Mouse (Mus musculus): ENCODE data around the gene Hbs1l.

Gene Hbs1l

DNA sequence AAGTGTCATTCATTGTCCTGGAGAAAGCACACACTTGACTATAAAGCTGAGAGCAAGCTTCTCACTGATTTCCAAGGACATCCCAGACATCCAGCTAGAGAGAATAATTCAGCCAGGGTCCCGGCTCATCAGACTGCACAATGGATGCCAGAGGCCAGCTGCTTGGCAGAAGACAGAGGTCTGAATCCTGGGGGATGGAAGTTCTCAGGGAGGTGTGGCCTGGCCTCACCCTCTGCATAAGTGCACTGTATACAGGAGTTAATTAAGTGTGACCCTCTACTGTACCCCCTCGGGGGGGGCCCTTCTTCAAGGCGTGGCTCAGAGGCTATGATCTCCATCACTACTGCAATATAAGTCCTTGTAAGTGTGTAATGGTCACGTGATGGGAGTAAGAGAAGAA, 105.5 kb downstream of the Hbs1l start:
- DNase-seq (ENCODE audit: low read depth, low spot score): no peak

- DNase-seq (ENCODE audit: low read depth, low spot score): no peak
Observed at GRCm38 (mm10) chr10:21404822-21405221, 109.0 kb downstream of the Hbs1l start.

- no peak for DNase-seq (ENCODE audit: low read depth, low spot score)
Observed at GRCm38 (mm10) chr10:21405707-21406534, 110.1 kb downstream of the Hbs1l start.

DNA sequence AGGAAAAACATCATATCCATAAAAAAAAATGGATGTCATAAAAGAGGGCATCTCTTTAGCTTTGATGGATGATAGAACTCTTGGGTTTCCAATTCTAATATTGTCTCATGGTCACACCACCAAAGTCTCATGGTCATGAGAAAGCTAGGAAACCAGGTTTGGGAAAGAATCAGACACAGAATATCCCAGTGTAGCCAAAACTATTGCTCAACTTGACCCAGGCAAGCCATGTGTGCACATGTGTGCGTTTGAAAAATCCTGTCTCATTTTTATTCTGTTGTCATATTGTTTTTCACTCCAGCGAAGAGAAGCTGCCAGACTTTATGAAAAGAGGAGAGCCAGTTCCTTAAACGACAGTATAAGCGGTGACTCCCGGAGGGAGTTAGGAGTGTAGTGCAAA, 114.9 kb downstream of the Hbs1l start:
- DNase-seq (ENCODE audit: low read depth, low spot score): no peak

- no peak for DNase-seq (ENCODE audit: low read depth, low spot score)
Observed at GRCm38 (mm10) chr10:21411621-21412205, 115.9 kb downstream of the Hbs1l start.

GRCm38 (mm10) chr10:21415031-21415430, 119.3 kb downstream of the Hbs1l start:
- no peak for DNase-seq (ENCODE audit: low read depth, low spot score)

DNA sequence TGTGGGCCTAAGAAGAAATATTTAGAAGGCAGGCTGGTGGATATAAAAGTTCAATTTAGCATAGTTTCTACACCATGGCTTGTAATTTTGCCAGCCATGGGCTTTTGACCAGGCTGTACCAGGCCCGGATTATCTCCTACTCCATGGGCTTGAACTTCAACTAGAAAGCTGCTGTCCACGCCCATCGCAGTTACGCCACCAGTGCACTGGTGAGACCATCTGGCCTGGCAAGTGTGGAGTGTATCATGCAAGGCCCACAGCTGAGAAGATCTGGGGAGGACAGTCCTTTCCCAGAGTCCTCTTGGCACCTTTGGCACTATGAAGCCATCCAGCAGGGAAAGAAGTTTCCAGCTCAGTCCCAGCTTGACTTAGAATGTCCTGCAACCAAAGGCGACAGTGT, 120.4 kb downstream of the Hbs1l start:
- no peak for DNase-seq (ENCODE audit: low read depth, low spot score)
